Comparison of ENCODE assay signal across 9 mouse cellular contexts in the genomic region with DNA sequence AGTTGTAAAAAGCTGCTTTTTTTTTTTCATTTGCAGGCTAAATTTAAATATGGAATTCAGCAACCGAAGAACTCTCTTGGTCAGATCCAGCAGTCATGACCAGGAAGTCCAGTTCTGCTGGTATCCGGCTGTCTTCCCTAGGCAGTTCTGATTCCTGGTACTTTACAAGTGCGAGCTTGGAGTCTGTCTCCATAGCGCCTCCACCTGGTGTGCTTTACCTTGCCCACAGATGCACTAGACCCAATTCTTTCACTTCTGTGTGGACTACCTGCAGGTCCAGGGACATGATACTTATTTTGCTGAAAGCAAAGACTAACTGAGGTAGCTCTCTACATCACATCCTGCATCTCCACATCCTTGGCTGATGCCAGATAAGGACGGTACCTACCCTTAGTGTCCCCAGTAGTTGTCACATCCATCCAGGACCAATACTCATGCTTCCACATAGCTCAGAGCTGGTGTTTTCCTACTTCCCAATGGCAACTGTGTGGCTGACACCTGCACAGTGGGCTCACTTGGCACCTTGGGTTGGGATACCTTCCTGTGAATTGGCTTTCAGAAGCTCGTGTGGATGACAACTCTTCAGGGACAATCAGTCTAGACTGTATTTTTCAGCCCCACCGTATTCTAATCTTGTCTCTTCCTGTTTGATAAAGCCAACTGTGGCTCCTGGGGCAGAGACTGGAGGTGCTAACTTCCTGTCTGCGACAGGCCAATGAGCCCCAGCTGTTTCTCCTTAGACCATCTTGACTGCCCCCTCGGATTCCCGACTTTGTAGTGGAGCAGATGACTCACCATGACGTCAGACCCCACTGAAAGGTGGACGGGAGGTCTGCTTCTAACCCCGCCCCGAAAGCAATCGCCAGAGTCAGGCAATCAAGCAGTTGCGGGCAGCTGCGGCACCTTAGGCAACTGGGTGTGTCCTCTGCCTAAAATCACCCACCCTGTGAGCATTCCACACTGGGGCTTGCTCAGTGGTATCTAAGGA.
A peak's percentile ranks its signal among the peaks of the same experiment; 100 is the strongest.
DNase-seq lines count a peak whose midpoint lies in the region; ATAC-seq and TF ChIP-seq lines count a peak whose summit lies in the region.
"Had no signal": no experiment of that assay in that cellular context is flagged by ENCODE, and none has a peak within 500 bp of the region (broad histone marks: within the 10 kb centered on the region; RNA-seq: fewer than 3 reads in every experiment).

No protein-coding gene starts in this region.

- peak; percentile 68 for ATAC-seq in common myeloid progenitor, adult 5-6 weeks (replicated peaks; ENCODE audit: low read depth, poor library complexity, severe bottlenecking)
- ATAC-seq in intestine, embryonic 16.5 days = no peak
- ATAC-seq in lung, postnatal 0 days = peak; percentile 17; the same call in 1 of the 2 replicates

- no peaks in the 10 kb centered on the region for H3K36me3 ChIP-seq in intestine, embryonic 16.5 days (ENCODE audit: control insufficient read depth, insufficient read depth, low read length)
- H3K36me3 ChIP-seq in lung, postnatal 0 days (ENCODE audit: insufficient read depth, low read length) = no peaks in the 10 kb centered on the region
- H3K36me3 ChIP-seq: hindbrain, embryonic 15.5 days had no signal

- peak; percentile 23 to 27 for DNase-seq in cerebellum, postnatal 36 days
- no peak for DNase-seq in cerebellum, adult 8-10 months
- DNase-seq in CD4-positive helper T cell, adult 2 months (ENCODE audit: low read depth, low spot score) = peak; percentile 82
- peak; percentile 40 for DNase-seq in lung, postnatal 0 days (ENCODE audit: low spot score)
- DNase-seq in thymus, postnatal 36 days = peak; percentile 27 to 39
- no peak for DNase-seq in layer of hippocampus, postnatal 10 days (ENCODE audit: low spot score in 2 of 2)

- H3K4me2 ChIP-seq in intestine, embryonic 16.5 days (ENCODE audit: low read depth, low read length) = peak overlapping the region; percentile 44
- H3K4me2 ChIP-seq in lung, postnatal 0 days (replicated peaks; ENCODE audit: low read depth, low read length) = peak overlapping the region; percentile 35

- 43% methylated on average over 17 of the region's 17 CpGs for WGBS in intestine, embryonic 16.5 days
- 39% methylated on average over 17 of the region's 17 CpGs for WGBS in lung, postnatal 0 days

- H3K27ac ChIP-seq in intestine, embryonic 16.5 days (ENCODE audit: low read length) = no peak overlapping the region
- H3K27ac ChIP-seq in lung, postnatal 0 days (ENCODE audit: low read length) = no peak overlapping the region

- H3K4me3 ChIP-seq in intestine, embryonic 16.5 days (ENCODE audit: low read length) = peak overlapping the region; percentile 13; the same call in 1 of the 2 replicates
- H3K4me3 ChIP-seq in lung, postnatal 0 days (ENCODE audit: low read depth, low read length) = peak overlapping the region; percentile 12
- H3K4me3 ChIP-seq: hindbrain, embryonic 15.5 days had no signal

- H3K4me1 ChIP-seq in intestine, embryonic 16.5 days (ENCODE audit: control insufficient read depth, insufficient read depth, low read length) = peaks cover 17% of the 10 kb centered on the region
- peaks cover 11% of the 10 kb centered on the region for H3K4me1 ChIP-seq in lung, postnatal 0 days (ENCODE audit: insufficient read depth, low read depth, low read length)

- TF ChIP-seq EP300 in lung, postnatal 0 days (IDR thresholded peaks at IDR 0.05) = no peak

- no peak; the same call in 1 of the 2 replicates for TF ChIP-seq CTCF in lung, postnatal 0 days (IDR thresholded peaks at IDR 0.05)

- no peaks in the 10 kb centered on the region for H3K27me3 ChIP-seq in intestine, embryonic 16.5 days (replicated peaks; ENCODE audit: control insufficient read depth, insufficient read depth, low read length)
- H3K27me3 ChIP-seq in lung, postnatal 0 days (replicated peaks; ENCODE audit: insufficient read depth, low read length) = no peaks in the 10 kb centered on the region
- H3K27me3 ChIP-seq: hindbrain, embryonic 15.5 days had no signal

- H3K9ac ChIP-seq in intestine, embryonic 16.5 days (ENCODE audit: low read depth, low read length) = no peak overlapping the region
- no peak overlapping the region for H3K9ac ChIP-seq in lung, postnatal 0 days (replicated peaks; ENCODE audit: low read depth)
- H3K9ac ChIP-seq: hindbrain, embryonic 15.5 days had no signal

- no peaks in the 10 kb centered on the region for H3K9me3 ChIP-seq in intestine, embryonic 16.5 days (ENCODE audit: control insufficient read depth, low read length)
- no peaks in the 10 kb centered on the region for H3K9me3 ChIP-seq in lung, postnatal 0 days (ENCODE audit: low read length)
- H3K9me3 ChIP-seq: hindbrain, embryonic 15.5 days had no signal

Comparison
In these comparisons a context has a peak if more than half of its experiments do, and no peak if none do; other contexts are left out.
1. DNase-seq: peak in cerebellum, postnatal 36 days (2 of 2), CD4-positive helper T cell, adult 2 months (single experiment), lung, postnatal 0 days (single experiment) and thymus, postnatal 36 days (2 of 2); none in cerebellum, adult 8-10 months (single experiment) and layer of hippocampus, postnatal 10 days (0 of 2).